Mouse (Mus musculus) liver (tissue): ENCODE data around the gene 4932414N04Rik.
"Not testable (repeated sequence)": the region's sequence is repeated elsewhere in the genome, so short reads cannot be mapped to it uniquely, and the experiment has no call there.

Experiments
- DNase-seq: peaks from one replicate; pipeline ENCODE4 v3.0.0-alpha.2; 2020; ENCODE audit warnings: mixed read lengths

The 4932414N04Rik gene

GRCm38 (mm10) chr2:68656186-68656585 lies at the start of gene 4932414N04Rik:
4932414N04Rik (plus strand) TSS chr2:68656486.
- not testable (repeated sequence) for DNase-seq

- no peak for DNase-seq
Measured at GRCm38 (mm10) chr2:68732216-68732615, 75.9 kb downstream of the 4932414N04Rik start.

- no peak for DNase-seq
Measured at GRCm38 (mm10) chr2:68739772-68740739, 83.8 kb downstream of the 4932414N04Rik start.

GRCm38 (mm10) chr2:68744599-68744998 lies 88.3 kb downstream of the 4932414N04Rik start:
- no peak for DNase-seq

GRCm38 (mm10) chr2:68756179-68756578 lies 99.9 kb downstream of the 4932414N04Rik start:
- no peak for DNase-seq

GRCm38 (mm10) chr2:68756793-68757192 lies 100.5 kb downstream of the 4932414N04Rik start:
- no peak for DNase-seq

- DNase-seq = no peak
Measured at GRCm38 (mm10) chr2:68765371-68765770, 109.1 kb downstream of the 4932414N04Rik start.

GRCm38 (mm10) chr2:68767186-68767890 lies 111.1 kb downstream of the 4932414N04Rik start:
- DNase-seq = no peak

GRCm38 (mm10) chr2:68782268-68783132 lies 126.2 kb downstream of the 4932414N04Rik start:
- DNase-seq = peak; percentile 9

- not testable (repeated sequence) for DNase-seq
Measured at GRCm38 (mm10) chr2:68783664-68784063, 127.4 kb downstream of the 4932414N04Rik start.

- peak; percentile 67 for DNase-seq
Measured at GRCm38 (mm10) chr2:68784710-68785427, 128.6 kb downstream of the 4932414N04Rik start.

GRCm38 (mm10) chr2:68787161-68787675 lies 130.9 kb downstream of the 4932414N04Rik start:
- DNase-seq = no peak

- no peak for DNase-seq
Measured at GRCm38 (mm10) chr2:68792296-68792695, 136.0 kb downstream of the 4932414N04Rik start.

- no peak for DNase-seq
Measured at GRCm38 (mm10) chr2:68793472-68793871, 137.2 kb downstream of the 4932414N04Rik start.

- no peak for DNase-seq
Measured at GRCm38 (mm10) chr2:68794181-68794580, 137.9 kb downstream of the 4932414N04Rik start.

GRCm38 (mm10) chr2:68794616-68795015 lies 138.3 kb downstream of the 4932414N04Rik start:
- DNase-seq = no peak

- DNase-seq = no peak
Measured at GRCm38 (mm10) chr2:68796011-68796775, 139.9 kb downstream of the 4932414N04Rik start.

GRCm38 (mm10) chr2:68797106-68797505 lies 140.8 kb downstream of the 4932414N04Rik start:
- no peak for DNase-seq
